Mouse (Mus musculus) layer of hippocampus, adult 2 months (tissue): ENCODE measurements at regions not wholly inside any gene's neighbourhood (a gene's known extent, or its start where the extent isn't known, plus 50 kb on each side); places are given as distances from the start of the nearest gene placed in this dataset.

Experiments used
- DNase-seq, 2 experiments: peaks; one replicate each; pipeline ENCODE4 v3.0.0; 2022; ENCODE audit warnings: low spot score in 2 of 2
- H3K27ac ChIP-seq: fragments of 200-600 bp; 2 replicates; pipeline ENCODE4 v1.8.1; 2022
- H3K4me3 ChIP-seq: fragments of 200-600 bp; 2 replicates; pipeline ENCODE4 v1.8.1; 2022; ENCODE audit warnings: mild to moderate bottlenecking
- CTCF ChIP-seq: fragments of 200-600 bp; conservative IDR thresholded peaks from 2 replicates; pipeline ENCODE4 v1.8.1; 2022; ENCODE audit warnings: antibody characterized with exemption, mild to moderate bottlenecking, moderate library complexity

DNA sequence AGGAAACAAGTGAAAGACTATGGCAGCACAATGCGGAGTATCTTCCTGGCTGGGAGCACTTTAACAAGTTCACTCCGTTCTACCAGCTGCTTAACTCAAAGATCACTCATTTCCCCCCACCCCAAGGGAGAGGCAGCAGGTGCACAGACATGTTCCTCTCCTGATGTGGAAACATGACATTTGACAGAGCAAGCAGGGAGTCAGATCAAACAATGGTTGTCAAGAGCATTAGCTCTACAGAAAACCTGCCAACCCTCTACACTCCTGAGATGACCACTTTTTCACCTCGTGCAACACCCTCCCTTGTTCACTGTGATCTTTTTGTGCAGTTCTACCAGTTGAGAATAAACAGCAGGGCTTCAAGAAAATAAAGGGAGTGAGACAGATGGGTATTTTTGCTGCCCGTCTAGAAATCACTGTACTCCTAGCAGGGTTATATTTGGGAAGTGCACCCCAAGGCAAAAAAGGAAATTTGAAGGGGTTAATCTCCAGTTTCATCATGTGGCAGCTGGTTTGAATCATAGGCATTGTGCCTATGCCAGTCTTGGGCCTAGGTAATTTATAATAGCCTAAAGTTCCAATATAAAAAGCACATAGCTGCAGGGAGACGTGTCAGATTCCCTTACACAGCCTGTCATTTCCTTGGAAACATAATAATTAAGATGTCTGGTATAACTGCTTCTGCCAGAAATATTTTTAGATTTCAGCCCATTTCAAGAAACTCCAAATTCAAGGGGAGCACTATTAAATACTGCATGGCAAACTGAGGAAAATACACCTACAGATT lies 210.5 kb upstream of the Epha6 start:
- no peak for TF ChIP-seq CTCF
- Histone ChIP-seq H3K4me3 (no peak overlapping the region), H3K27ac (peak overlapping the region; percentile 48; the same call in 1 of the 2 replicates)
- DNase-seq, result no peak

DNA sequence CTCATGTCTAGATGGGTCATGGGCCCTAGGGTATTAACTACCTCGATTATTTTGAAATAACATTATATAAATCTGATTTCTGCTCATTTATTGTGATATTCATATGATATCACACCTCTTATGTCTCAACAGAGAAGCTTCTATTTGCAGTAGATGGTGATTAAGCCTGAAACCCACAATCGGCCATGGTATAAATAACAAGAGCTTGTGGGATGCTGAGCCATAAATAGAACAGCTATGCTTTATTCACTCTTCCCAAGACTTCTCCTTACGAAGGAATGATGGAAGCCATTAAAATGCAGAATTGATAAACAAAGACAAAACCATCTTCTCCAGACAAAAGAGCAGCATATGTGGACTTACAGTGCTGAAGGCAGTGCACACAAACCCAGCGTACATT lies 195.4 kb upstream of the Epha6 start:
- no peak for TF ChIP-seq CTCF
- no peak for DNase-seq
- H3K27ac ChIP-seq, result no peak overlapping the region
- H3K4me3 ChIP-seq, result no peak overlapping the region
